Mouse (Mus musculus): ENCODE data around the gene Macrod2.

DNA sequence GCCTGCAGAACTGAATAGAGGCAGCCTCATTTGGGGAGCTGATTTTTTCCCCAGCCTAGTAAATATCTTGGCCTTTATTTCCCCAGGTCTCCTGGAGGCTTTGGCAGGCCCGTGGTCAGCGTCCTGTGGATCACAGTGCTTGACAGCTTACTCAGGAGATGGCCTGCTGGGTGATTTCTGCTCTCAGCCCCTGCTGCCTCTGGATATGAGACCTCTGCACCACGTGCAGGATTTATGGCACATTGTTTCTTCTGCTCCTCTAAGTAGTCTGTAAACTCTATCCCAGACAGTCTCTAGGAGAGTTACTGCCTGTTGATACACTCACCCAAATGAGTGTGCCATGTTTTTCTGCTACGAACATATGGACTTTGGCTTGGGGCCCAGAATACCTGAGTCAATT is 1187.8 kb downstream of the Macrod2 start:
- TF ChIP-seq CTCF (IDR thresholded peaks at IDR 0.05; ENCODE audit: low read depth) (no peak), EP300 (IDR thresholded peaks at IDR 0.05; ENCODE audit: low read depth) (no peak)
